Mouse (Mus musculus) lung, postnatal 36 days (tissue): ENCODE measurements at regions not wholly inside any gene's neighbourhood (a gene's known extent, or its start where the extent isn't known, plus 50 kb on each side); places are given as distances from the start of the nearest gene placed in this dataset.

Experiments
- DNase-seq: peaks from one replicate; pipeline ENCODE4 v3.0.0; 2022; ENCODE audit warnings: mixed read lengths

DNA sequence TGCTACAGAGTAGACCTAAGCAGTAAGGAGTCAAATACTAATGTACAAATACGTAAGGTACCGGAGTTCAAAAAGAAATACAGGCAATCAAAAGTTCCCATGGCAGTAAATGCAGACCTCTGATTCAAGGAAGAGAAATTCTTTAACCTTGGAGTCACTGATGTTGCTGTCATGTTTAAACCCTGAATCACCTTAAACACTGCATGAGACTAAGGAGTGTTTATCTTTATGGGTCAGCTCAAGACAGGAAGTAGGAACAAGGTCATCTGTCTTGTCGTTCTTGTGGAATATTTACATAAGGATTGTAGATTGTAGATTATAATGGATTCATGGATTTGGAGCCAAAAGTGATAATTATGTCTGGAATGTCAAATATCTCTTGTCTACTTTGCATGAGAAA is 1708.7 kb upstream of the Slc10a2 start:
- no peak for DNase-seq

DNA sequence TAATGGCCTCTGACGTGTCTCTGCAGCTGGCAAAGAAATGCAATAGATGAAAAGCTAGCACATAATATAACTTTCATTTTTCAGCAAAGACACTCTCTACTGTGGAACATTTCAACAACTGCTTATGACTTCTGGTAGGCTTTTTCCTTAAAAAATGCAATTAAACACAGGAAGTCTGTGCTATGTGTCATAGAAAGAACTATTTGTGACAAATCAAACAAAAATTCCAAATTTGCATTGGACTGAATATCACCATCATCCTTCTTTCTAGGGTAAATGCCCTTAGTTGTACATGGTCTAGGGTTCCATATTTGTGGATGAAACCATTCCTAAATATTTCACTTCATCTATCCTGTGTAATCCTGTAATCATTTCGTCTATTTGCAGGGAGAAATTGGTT is 1702.0 kb upstream of the Slc10a2 start:
- DNase-seq, result no peak

- no peak for DNase-seq
These were observed 1698.0 kb upstream of the Slc10a2 start for GRCm38 (mm10) chr8:6803199-6803598.

GRCm38 (mm10) chr8:6801076-6801475 is 1695.9 kb upstream of the Slc10a2 start:
- DNase-seq, result no peak

GRCm38 (mm10) chr8:6789096-6789495 is 1683.9 kb upstream of the Slc10a2 start:
- no peak for DNase-seq

DNA sequence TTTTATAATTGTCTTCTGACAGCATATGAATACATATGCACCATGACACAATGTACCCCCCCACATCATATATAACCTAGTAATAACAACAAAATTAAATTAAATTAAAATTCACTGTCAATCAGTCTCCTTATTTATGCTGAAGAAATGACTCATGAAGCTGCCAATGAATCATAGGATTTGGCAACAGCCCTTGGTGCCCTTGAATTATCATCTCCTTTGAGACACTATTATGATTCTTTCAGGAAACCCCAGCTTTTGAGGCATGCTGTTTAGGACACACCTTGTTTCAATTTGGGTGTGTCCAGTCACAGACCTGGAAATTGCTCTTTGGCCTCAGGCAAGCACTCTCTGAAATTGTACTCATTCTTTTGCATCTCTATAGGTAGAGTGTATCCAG is 1675.8 kb upstream of the Slc10a2 start:
- no peak for DNase-seq

DNA sequence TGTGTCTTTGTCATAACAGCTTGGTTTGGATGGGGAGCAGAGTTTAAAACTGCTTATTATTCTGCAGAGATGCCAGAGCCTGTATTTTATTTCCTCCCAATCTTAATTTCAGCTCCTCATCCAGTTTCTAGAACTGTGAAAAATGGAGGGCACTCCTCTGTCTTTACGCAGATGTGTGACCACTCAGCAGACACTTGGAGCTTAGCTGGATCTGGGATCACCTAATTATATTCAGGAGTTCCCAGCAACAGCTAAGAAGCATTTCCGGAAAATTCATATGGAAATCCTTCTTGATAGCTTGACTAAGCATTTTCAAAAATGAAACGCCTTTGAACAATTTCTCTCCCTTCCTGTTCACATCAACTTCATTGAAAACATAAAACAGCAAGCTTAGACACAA is 1670.0 kb upstream of the Slc10a2 start:
- no peak for DNase-seq

GRCm38 (mm10) chr8:6729571-6729970 is 1624.4 kb upstream of the Slc10a2 start:
- DNase-seq, result no peak

DNA sequence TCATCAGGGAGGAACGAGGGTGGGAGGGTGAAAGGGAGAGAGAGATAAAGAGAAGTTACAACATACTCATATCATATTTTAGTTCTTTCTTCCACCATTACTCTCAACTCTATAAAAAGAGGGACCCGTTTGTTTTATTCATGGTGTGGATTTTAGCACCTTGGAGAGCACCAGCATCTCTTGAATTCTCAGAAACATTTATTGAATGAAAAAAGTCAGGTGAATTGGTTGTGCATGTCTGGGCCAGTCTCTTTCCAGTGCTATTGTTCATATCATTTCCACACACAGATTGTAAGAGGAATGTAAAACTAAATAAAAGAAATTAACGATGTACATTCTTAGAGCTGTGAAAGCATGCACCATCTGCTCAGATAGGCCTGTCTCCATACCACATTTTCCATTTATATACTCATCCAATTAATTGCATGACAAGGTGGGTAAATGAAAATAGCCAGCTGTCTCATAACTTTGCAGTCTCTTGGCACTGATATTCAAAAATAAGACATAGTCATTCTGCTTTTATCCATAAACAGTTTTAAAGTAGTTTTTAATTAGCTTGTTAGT is 1603.8 kb upstream of the Slc10a2 start:
- DNase-seq, result no peak

- DNase-seq, result no peak
These were observed 1583.4 kb upstream of the Slc10a2 start for GRCm38 (mm10) chr8:6688595-6688994.

- no peak for DNase-seq
These were observed 1553.7 kb upstream of the Slc10a2 start for GRCm38 (mm10) chr8:6658860-6659259.

DNA sequence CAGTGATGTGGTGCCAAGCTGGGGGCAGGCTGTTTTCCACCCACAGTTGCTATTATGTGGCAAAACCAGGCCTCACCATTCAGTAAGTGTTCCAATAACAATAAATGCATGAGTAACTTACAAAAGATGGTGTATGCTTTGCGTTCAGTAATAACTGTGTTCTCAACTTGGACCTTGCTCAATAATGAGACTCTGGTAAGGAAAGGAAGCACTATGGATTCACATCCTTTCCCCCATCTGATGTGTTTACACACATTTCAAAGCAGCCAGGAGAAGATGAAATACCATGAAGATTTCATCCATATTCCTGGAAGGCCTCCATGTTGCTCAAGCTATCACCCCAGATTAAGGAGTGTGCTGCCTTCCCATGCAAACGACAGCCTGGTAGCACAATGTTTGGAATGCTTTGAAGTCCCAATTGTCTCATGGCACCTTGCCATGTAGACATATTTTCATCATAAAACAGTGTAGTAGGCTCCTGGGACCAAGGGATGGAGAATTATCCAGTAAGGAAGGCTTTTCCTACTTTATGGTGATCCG is 1552.4 kb upstream of the Slc10a2 start:
- no peak for DNase-seq

DNA sequence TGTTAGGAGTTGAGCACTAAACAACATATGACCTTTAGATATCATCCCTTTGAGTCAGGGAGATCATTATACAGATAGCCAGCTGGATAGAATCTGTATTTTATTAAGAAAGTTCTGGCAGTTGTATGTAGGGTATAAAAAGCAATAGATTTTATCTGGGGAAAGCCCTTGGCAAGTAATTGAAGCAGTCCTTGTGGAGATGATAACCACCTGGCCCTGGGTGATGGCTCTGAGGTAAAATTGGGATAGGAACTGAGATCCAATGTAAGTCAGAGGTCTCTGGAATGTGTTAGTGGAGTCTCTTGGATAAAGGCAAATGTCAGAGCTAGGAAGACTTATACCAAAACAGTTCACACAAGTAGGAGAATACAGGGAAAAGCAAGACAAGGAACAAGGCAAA is 1547.0 kb upstream of the Slc10a2 start:
- no peak for DNase-seq

DNA sequence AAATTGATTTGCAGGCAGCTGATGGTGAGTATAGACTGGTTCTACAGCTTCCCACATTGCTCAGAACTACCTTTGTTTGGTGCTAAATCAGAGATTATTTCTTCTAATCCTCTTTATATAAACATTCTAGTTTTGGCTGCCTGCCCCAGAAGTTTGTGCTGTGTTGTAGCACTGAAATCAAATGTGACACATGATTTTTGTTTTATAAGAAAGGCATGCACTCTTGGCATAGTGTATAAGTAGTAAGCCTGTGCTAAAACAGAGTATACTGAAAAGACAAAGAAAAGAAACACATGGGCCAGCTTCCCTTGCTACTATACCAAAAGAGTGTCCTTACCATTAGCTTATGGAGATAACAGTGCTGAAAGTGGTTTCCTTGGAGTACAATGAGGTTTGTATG is 1542.9 kb upstream of the Slc10a2 start:
- no peak for DNase-seq

DNA sequence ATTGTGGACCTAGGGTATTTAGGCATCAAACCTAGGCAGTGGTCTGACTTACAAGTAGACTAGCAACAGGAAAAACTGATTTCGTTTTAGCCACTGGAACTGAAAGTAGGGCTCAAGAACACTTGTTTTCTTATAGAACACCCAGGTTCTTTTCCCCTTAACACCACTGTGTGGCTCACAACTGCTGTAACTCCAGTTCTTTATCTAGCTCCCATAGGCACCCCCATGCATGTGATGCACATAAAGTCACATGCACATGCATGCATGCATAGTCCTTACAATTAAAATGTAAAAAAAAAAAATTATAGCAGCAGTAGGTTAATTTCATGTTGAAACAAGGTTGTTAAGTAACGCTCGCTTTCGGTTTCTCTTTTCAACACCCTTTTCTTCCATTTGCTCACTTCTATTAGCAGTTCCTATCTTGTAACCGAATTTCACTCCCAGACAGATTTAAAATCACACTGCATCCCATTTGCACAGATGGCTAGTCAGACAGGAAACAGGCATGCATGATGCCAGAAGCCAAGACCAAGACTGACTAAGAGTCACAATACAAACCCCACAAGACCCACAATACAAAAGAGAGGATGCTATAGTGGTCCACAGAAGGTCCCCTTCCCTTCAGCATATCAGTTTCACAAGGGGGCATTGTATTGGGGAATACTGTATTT is 1540.3 kb upstream of the Slc10a2 start:
- no peak for DNase-seq

GRCm38 (mm10) chr8:6644396-6644795 is 1539.2 kb upstream of the Slc10a2 start:
- DNase-seq, result no peak

- DNase-seq, result no peak
These were observed 1521.9 kb upstream of the Slc10a2 start for GRCm38 (mm10) chr8:6627009-6627557.

- DNase-seq, result no peak
These were observed 1503.7 kb upstream of the Slc10a2 start for GRCm38 (mm10) chr8:6608891-6609290.

DNA sequence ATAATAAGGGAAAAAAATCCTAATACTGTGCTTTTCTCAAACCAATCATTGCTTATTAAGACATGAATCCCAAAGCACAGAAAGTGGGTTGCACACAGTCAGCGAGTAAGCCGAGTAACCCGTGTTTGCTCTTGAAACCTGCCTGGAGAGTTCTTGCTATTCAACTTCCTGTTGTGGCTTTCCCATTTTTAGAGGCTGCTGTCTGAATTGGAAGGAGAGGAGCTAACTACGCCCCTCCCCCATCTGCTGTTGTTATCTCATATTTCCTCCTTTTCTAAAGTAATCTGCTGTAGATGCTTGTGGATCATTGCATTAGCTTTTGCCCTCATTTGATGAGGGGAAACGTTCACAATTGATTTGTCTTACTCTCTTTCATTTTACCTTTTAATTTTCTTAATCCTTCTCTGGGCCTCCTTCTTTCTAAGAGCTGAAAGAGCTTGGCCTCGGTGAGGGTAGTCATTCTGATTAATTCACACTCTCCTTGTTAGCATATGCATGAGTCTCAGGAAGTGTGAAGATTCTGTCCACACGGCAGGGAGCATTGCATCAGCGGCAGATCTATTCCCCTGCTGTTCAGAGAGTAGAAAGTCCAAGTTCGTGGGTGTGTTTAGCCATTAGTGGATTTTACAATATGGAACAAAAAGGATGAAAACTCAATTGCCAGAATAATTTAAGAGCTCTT is 1501.8 kb upstream of the Slc10a2 start:
- DNase-seq, result no peak

GRCm38 (mm10) chr8:6604232-6604804 is 1499.2 kb upstream of the Slc10a2 start:
- no peak for DNase-seq

DNA sequence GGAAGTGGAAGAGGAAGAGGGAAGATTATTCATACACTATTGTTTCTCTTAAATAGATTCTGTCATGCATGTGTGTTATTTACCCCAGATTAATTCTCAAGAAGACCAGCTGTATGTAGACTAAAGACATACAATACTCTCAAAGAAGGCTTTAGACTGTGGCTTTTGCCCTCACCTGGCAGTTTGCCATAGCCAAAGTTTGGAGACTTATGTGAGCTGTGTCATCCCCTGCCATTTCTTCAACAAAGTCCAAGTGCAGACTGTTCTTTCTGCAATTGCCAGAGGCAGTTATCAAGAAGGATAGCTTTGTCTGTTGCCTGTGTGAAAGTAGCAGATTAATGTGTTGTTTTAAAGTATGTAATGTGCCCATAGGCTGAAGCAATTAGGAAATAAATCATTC is 1485.0 kb upstream of the Slc10a2 start:
- DNase-seq, result no peak

GRCm38 (mm10) chr8:6583337-6584096 is 1478.4 kb upstream of the Slc10a2 start:
- DNase-seq, result no peak

- DNase-seq, result no peak
These were observed 1477.6 kb upstream of the Slc10a2 start for GRCm38 (mm10) chr8:6582732-6583131.
